8 mouse cellular contexts compared by ENCODE assay signal in the genomic region with DNA sequence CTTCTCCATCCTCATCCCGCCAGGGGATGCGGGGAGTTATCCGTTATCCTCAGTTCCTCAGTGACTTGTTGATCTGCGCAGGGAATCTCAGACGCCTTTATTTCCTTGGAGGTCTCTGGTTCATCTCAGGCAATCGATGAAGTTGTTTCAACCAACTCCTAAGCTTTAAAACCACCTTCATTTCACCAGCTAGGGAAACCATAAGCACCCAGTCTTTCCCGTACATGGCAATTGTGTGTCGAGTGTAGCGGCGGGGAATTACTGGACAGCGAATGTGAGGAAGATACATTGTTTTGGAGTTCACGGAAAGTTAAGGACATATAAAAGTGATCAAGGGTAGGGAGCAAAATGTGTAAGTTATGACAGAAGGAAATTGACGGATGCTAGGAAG. TPM values are rescaled to one million over a fixed set of nuclear protein-coding genes. Genes with fewer than 3 reads are reported as not detected.
DNase-seq lines count a peak whose midpoint lies in the region; ATAC-seq lines count a peak whose summit lies in the region.

No protein-coding gene starts in this region.

- no peaks in the 10 kb centered on the region for H3K27me3 ChIP-seq in neural tube, embryonic 11.5 days (ENCODE audit: control insufficient read depth, insufficient read depth, low read length)
- no peaks in the 10 kb centered on the region for H3K27me3 ChIP-seq in embryonic facial prominence, embryonic 14.5 days (replicated peaks; ENCODE audit: control insufficient read depth, insufficient read depth, low read length)
- H3K27me3 ChIP-seq in limb, embryonic 12.5 days, result no peaks in the 10 kb centered on the region
- H3K27me3 ChIP-seq in stomach, embryonic 15.5 days (replicated peaks), result no peaks in the 10 kb centered on the region

- WGBS in neural tube, embryonic 11.5 days, result 0% methylated on average over 13 of the region's 13 CpGs
- WGBS in embryonic facial prominence, embryonic 14.5 days, result under 1% methylated on average over 13 of the region's 13 CpGs
- under 1% methylated on average over 13 of the region's 13 CpGs for WGBS in limb, embryonic 12.5 days
- under 1% methylated on average over 13 of the region's 13 CpGs for WGBS in stomach, embryonic 15.5 days

- no peaks in the 10 kb centered on the region for H3K9me3 ChIP-seq in neural tube, embryonic 11.5 days (ENCODE audit: control insufficient read depth, low read length)
- H3K9me3 ChIP-seq in embryonic facial prominence, embryonic 14.5 days (ENCODE audit: control insufficient read depth, low read length), result no peaks in the 10 kb centered on the region
- H3K9me3 ChIP-seq in limb, embryonic 12.5 days, result no peaks in the 10 kb centered on the region
- H3K9me3 ChIP-seq in stomach, embryonic 15.5 days, result no peaks in the 10 kb centered on the region

- no peaks in the 10 kb centered on the region for H3K36me3 ChIP-seq in neural tube, embryonic 11.5 days (ENCODE audit: control insufficient read depth, insufficient read depth, low read length)
- H3K36me3 ChIP-seq in embryonic facial prominence, embryonic 14.5 days (ENCODE audit: control insufficient read depth, insufficient read depth, low read length), result peaks cover 14% of the 10 kb centered on the region; the same call in 1 of the 2 replicates
- H3K36me3 ChIP-seq in limb, embryonic 12.5 days, result peaks cover 9% of the 10 kb centered on the region
- no peaks in the 10 kb centered on the region for H3K36me3 ChIP-seq in stomach, embryonic 15.5 days

- DNase-seq in neural tube, embryonic 11.5 days (ENCODE audit: low spot score), result no peak
- no peak for DNase-seq in neural tube, embryonic 10.5 days (ENCODE audit: extremely low spot score, low spot score)
- DNase-seq in embryonic facial prominence, embryonic 14.5 days (ENCODE audit: low spot score), result peak; percentile 3
- DNase-seq in ovary, adult 18-20 months (ENCODE audit: low spot score), result no peak
- DNase-seq in spleen, postnatal 36 days (ENCODE audit: low spot score in 2 of 2), result no peak
- DNase-seq in urinary bladder, adult 2 months (ENCODE audit: low spot score), result no peak

- peak overlapping the region; percentile 63 for H3K4me3 ChIP-seq in neural tube, embryonic 11.5 days (ENCODE audit: low read depth, low read length)
- H3K4me3 ChIP-seq in embryonic facial prominence, embryonic 14.5 days (ENCODE audit: low read depth, low read length), result peak overlapping the region; percentile 77
- peak overlapping the region; percentile 86 for H3K4me3 ChIP-seq in limb, embryonic 12.5 days (replicated peaks)
- H3K4me3 ChIP-seq in stomach, embryonic 15.5 days (replicated peaks), result peak overlapping the region; percentile 90

- peak overlapping the region; percentile 69 for H3K27ac ChIP-seq in neural tube, embryonic 11.5 days (ENCODE audit: low read depth, low read length)
- peak overlapping the region; percentile 80 for H3K27ac ChIP-seq in embryonic facial prominence, embryonic 14.5 days (replicated peaks; ENCODE audit: low read depth, low read length)
- peak overlapping the region; percentile 91 for H3K27ac ChIP-seq in limb, embryonic 12.5 days
- peak overlapping the region; percentile 86 for H3K27ac ChIP-seq in stomach, embryonic 15.5 days

- peak overlapping the region; percentile 83 for H3K4me2 ChIP-seq in neural tube, embryonic 11.5 days (ENCODE audit: low read depth)
- peak overlapping the region; percentile 83 for H3K4me2 ChIP-seq in embryonic facial prominence, embryonic 14.5 days (ENCODE audit: low read depth, low read length)
- H3K4me2 ChIP-seq in limb, embryonic 12.5 days, result peak overlapping the region; percentile 79
- peak overlapping the region; percentile 88 for H3K4me2 ChIP-seq in stomach, embryonic 15.5 days

- H3K9ac ChIP-seq in neural tube, embryonic 11.5 days (ENCODE audit: low read length), result peak overlapping the region; percentile 66
- peak overlapping the region; percentile 83 for H3K9ac ChIP-seq in embryonic facial prominence, embryonic 14.5 days (ENCODE audit: low read depth, low read length)
- peak overlapping the region; percentile 88 for H3K9ac ChIP-seq in limb, embryonic 12.5 days (replicated peaks)
- H3K9ac ChIP-seq in stomach, embryonic 15.5 days, result peak overlapping the region; percentile 68

- ATAC-seq in neural tube, embryonic 11.5 days (ENCODE audit: insufficient read depth, low FRiP score, low TSS enrichment), result no peak
- ATAC-seq in embryonic facial prominence, embryonic 14.5 days (ENCODE audit: low read depth), result no peak
- no peak for ATAC-seq in limb, embryonic 12.5 days (ENCODE audit: insufficient number of reproducible peaks, insufficient read depth, low FRiP score, low TSS enrichment, low read depth)
- ATAC-seq in stomach, embryonic 15.5 days (ENCODE audit: insufficient read depth, low FRiP score, low read depth), result no peak

- H3K4me1 ChIP-seq in neural tube, embryonic 11.5 days (ENCODE audit: control insufficient read depth, insufficient read depth, low read length), result peaks cover 3% of the 10 kb centered on the region; the same call in 1 of the 2 replicates
- peaks cover 3% of the 10 kb centered on the region; the same call in 1 of the 2 replicates for H3K4me1 ChIP-seq in embryonic facial prominence, embryonic 14.5 days (ENCODE audit: control insufficient read depth, insufficient read depth, low read length)
- H3K4me1 ChIP-seq in limb, embryonic 12.5 days (replicated peaks), result peaks cover 7% of the 10 kb centered on the region
- peaks cover 4% of the 10 kb centered on the region; the same call in 1 of the 2 replicates for H3K4me1 ChIP-seq in stomach, embryonic 15.5 days

RNA-seq across cellular contexts. Expression of gene Ncapg, which starts 0.6 kb away (rescaled TPM):
- polyA plus RNA-seq in neural tube, embryonic 11.5 days (2014; fragmentation: Nextera tagmentation; extraction: Ambion mirVana), result 70.4 and 73.0 TPM in 2 replicates
- 38.3 and 42.4 TPM in 2 replicates for polyA plus RNA-seq in embryonic facial prominence, embryonic 14.5 days (2014; fragmentation: Nextera tagmentation; extraction: Ambion mirVana)
- polyA plus RNA-seq in limb, embryonic 12.5 days (2016; fragmentation: Nextera tagmentation; extraction: Ambion mirVana), result 67.2 and 69.5 TPM in 2 replicates
- 42.3 and 49.3 TPM in 2 replicates for polyA plus RNA-seq in stomach, embryonic 15.5 days (2015; fragmentation: Nextera tagmentation; extraction: Ambion mirVana)
- polyA plus RNA-seq in urinary bladder, adult 2 months (2012; rRNA removed), result 0.97 and 1.2 TPM in 2 replicates

RNA-seq across cellular contexts. Expression of gene Fam184b, which starts 30.9 kb away (rescaled TPM):
- polyA plus RNA-seq in neural tube, embryonic 11.5 days (2014; fragmentation: Nextera tagmentation; extraction: Ambion mirVana), result 1.3 and 1.9 TPM in 2 replicates
- 2.2 and 2.4 TPM in 2 replicates for polyA plus RNA-seq in embryonic facial prominence, embryonic 14.5 days (2014; fragmentation: Nextera tagmentation; extraction: Ambion mirVana)
- 0.95 and 1.3 TPM in 2 replicates for polyA plus RNA-seq in limb, embryonic 12.5 days (2016; fragmentation: Nextera tagmentation; extraction: Ambion mirVana)
- polyA plus RNA-seq in stomach, embryonic 15.5 days (2015; fragmentation: Nextera tagmentation; extraction: Ambion mirVana), result 3.1 and 3.4 TPM in 2 replicates
- 0.01 and 0.03 TPM in 2 replicates for polyA plus RNA-seq in urinary bladder, adult 2 months (2012; rRNA removed)

Comparison
In these comparisons a context has a peak if more than half of its experiments do, and no peak if none do; other contexts are left out.
1. RNA of gene Ncapg, which starts 0.6 kb away (polyA plus RNA-seq): 70.4 to 73.0 TPM in neural tube, embryonic 11.5 days, 67.2 to 69.5 TPM in limb, embryonic 12.5 days, 42.3 to 49.3 TPM in stomach, embryonic 15.5 days and 38.3 to 42.4 TPM in embryonic facial prominence, embryonic 14.5 days; 0.97 to 1.2 TPM in urinary bladder, adult 2 months; every median in the first group is over 10 times any median in the second.
2. Peak in every context shown above with its lines, with median percentiles within 50 percentile points of each other: H3K27ac ChIP-seq, H3K4me2 ChIP-seq, H3K4me3 ChIP-seq and H3K9ac ChIP-seq.